Mouse (Mus musculus): ENCODE measurements at regions not wholly inside any gene's neighbourhood (a gene's known extent, or its start where the extent isn't known, plus 50 kb on each side); places are given as distances from the start of the nearest gene placed in this dataset.
A peak's percentile ranks its signal among the peaks of the same experiment; 100 is the strongest.

- ATAC-seq (no peak), DNase-seq (no peak)
- H3K9ac ChIP-seq (replicated peaks), result no peak overlapping the region
- no peak overlapping the region for H3K4me2 ChIP-seq (ENCODE audit: low read depth, low read length)
- H3K36me3 ChIP-seq (replicated peaks; ENCODE audit: insufficient read depth, low read length), result no peaks in the 10 kb centered on the region
- H3K27ac ChIP-seq (ENCODE audit: low read depth), result no peak overlapping the region
- no peaks in the 10 kb centered on the region for H3K4me1 ChIP-seq (ENCODE audit: insufficient read depth)
- H3K4me3 ChIP-seq (ENCODE audit: low read depth, low read length), result no peak overlapping the region
- no peak for TF ChIP-seq CTCF (IDR thresholded peaks at IDR 0.05; ENCODE audit: low read depth)
- TF ChIP-seq EP300 (IDR thresholded peaks at IDR 0.05; ENCODE audit: low read depth), result no peak
- H3K27me3 ChIP-seq (ENCODE audit: insufficient read depth, low read length), result no peaks in the 10 kb centered on the region
- no peaks in the 10 kb centered on the region for H3K9me3 ChIP-seq (ENCODE audit: low read length)
- WGBS (ENCODE audit: insufficient replicate concordance), result 69% methylated on average over 3 of the region's 3 CpGs
These were observed 96.0 kb downstream of the Epdr1 start for GRCm38 (mm10) chr13:19523686-19524085.

- Histone ChIP-seq H3K27ac (ENCODE audit: low read depth) (no peak overlapping the region), H3K9me3 (ENCODE audit: low read length) (no peaks in the 10 kb centered on the region), H3K4me3 (ENCODE audit: low read depth, low read length) (no peak overlapping the region), H3K4me2 (ENCODE audit: low read depth, low read length) (no peak overlapping the region), H3K4me1 (ENCODE audit: insufficient read depth) (no peaks in the 10 kb centered on the region), H3K36me3 (replicated peaks; ENCODE audit: insufficient read depth, low read length) (no peaks in the 10 kb centered on the region), H3K9ac (replicated peaks) (no peak overlapping the region), H3K27me3 (ENCODE audit: insufficient read depth, low read length) (no peaks in the 10 kb centered on the region)
- 55% methylated on average over 9 of the region's 9 CpGs for WGBS (ENCODE audit: insufficient replicate concordance)
- DNase-seq (no peak), ATAC-seq (no peak)
- TF ChIP-seq EP300 (IDR thresholded peaks at IDR 0.05; ENCODE audit: low read depth), result no peak
- TF ChIP-seq CTCF (IDR thresholded peaks at IDR 0.05; ENCODE audit: low read depth), result no peak
These were observed 101.6 kb downstream of the Epdr1 start for GRCm38 (mm10) chr13:19517938-19518777.

- no peak overlapping the region for H3K27ac ChIP-seq (ENCODE audit: low read depth)
- DNase-seq (no peak), ATAC-seq (peak; percentile 58)
- no peak overlapping the region for H3K4me2 ChIP-seq (ENCODE audit: low read depth, low read length)
- H3K4me1 ChIP-seq (ENCODE audit: insufficient read depth), result no peaks in the 10 kb centered on the region
- no peak for TF ChIP-seq CTCF (IDR thresholded peaks at IDR 0.05; ENCODE audit: low read depth)
- peak; percentile 97 for TF ChIP-seq EP300 (IDR thresholded peaks at IDR 0.05; ENCODE audit: low read depth)
- H3K9me3 ChIP-seq (ENCODE audit: low read length), result no peaks in the 10 kb centered on the region
- H3K4me3 ChIP-seq (ENCODE audit: low read depth, low read length), result no peak overlapping the region
- H3K27me3 ChIP-seq (ENCODE audit: insufficient read depth, low read length), result no peaks in the 10 kb centered on the region
- WGBS (ENCODE audit: insufficient replicate concordance), result 49% methylated on average over 3 of the region's 3 CpGs
- H3K36me3 ChIP-seq (replicated peaks; ENCODE audit: insufficient read depth, low read length), result no peaks in the 10 kb centered on the region
- H3K9ac ChIP-seq (replicated peaks), result no peak overlapping the region
These were observed 104.7 kb downstream of the Epdr1 start for GRCm38 (mm10) chr13:19514844-19515555.

GRCm38 (mm10) chr13:19506543-19506942 lies 110.9 kb upstream of the Stard3nl start:
- ATAC-seq (peak; percentile 61), DNase-seq (no peak)
- Histone ChIP-seq H3K36me3 (replicated peaks; ENCODE audit: insufficient read depth, low read length) (no peaks in the 10 kb centered on the region), H3K27me3 (ENCODE audit: insufficient read depth, low read length) (no peaks in the 10 kb centered on the region), H3K9ac (replicated peaks) (no peak overlapping the region), H3K4me3 (ENCODE audit: low read depth, low read length) (no peak overlapping the region), H3K27ac (ENCODE audit: low read depth) (no peak overlapping the region), H3K9me3 (ENCODE audit: low read length) (no peaks in the 10 kb centered on the region), H3K4me1 (ENCODE audit: insufficient read depth) (no peaks in the 10 kb centered on the region), H3K4me2 (ENCODE audit: low read depth, low read length) (no peak overlapping the region)
- WGBS (ENCODE audit: insufficient replicate concordance), result 32% methylated on average over 3 of the region's 3 CpGs
- no peak for TF ChIP-seq CTCF (IDR thresholded peaks at IDR 0.05; ENCODE audit: low read depth)
- TF ChIP-seq EP300 (IDR thresholded peaks at IDR 0.05; ENCODE audit: low read depth), result no peak

GRCm38 (mm10) chr13:19504241-19504640 lies 108.6 kb upstream of the Stard3nl start:
- Histone ChIP-seq H3K4me3 (ENCODE audit: low read depth, low read length) (no peak overlapping the region), H3K4me1 (ENCODE audit: insufficient read depth) (no peaks in the 10 kb centered on the region), H3K9me3 (ENCODE audit: low read length) (no peaks in the 10 kb centered on the region), H3K9ac (replicated peaks) (no peak overlapping the region), H3K36me3 (replicated peaks; ENCODE audit: insufficient read depth, low read length) (no peaks in the 10 kb centered on the region), H3K4me2 (ENCODE audit: low read depth, low read length) (no peak overlapping the region), H3K27me3 (ENCODE audit: insufficient read depth, low read length) (no peaks in the 10 kb centered on the region), H3K27ac (ENCODE audit: low read depth) (no peak overlapping the region)
- no peak for ATAC-seq
- TF ChIP-seq CTCF (IDR thresholded peaks at IDR 0.05; ENCODE audit: low read depth), result no peak
- no peak for TF ChIP-seq EP300 (IDR thresholded peaks at IDR 0.05; ENCODE audit: low read depth)
- no peak for DNase-seq

GRCm38 (mm10) chr13:19482198-19482597 lies 86.6 kb upstream of the Stard3nl start:
- WGBS (ENCODE audit: insufficient replicate concordance), result 51% methylated on average over 3 of the region's 3 CpGs
- no peak for TF ChIP-seq CTCF (IDR thresholded peaks at IDR 0.05; ENCODE audit: low read depth)
- TF ChIP-seq EP300 (IDR thresholded peaks at IDR 0.05; ENCODE audit: low read depth), result no peak
- ATAC-seq, result no peak
- H3K9ac ChIP-seq (replicated peaks), result no peak overlapping the region
- H3K4me3 ChIP-seq (ENCODE audit: low read depth, low read length), result no peak overlapping the region
- DNase-seq, result no peak
- H3K27me3 ChIP-seq (ENCODE audit: insufficient read depth, low read length), result no peaks in the 10 kb centered on the region
- H3K27ac ChIP-seq (ENCODE audit: low read depth), result no peak overlapping the region
- H3K4me2 ChIP-seq (ENCODE audit: low read depth, low read length), result no peak overlapping the region
- no peaks in the 10 kb centered on the region for H3K4me1 ChIP-seq (ENCODE audit: insufficient read depth)
- H3K36me3 ChIP-seq (replicated peaks; ENCODE audit: insufficient read depth, low read length), result no peaks in the 10 kb centered on the region
- no peaks in the 10 kb centered on the region for H3K9me3 ChIP-seq (ENCODE audit: low read length)
